Mouse (Mus musculus): Measurements from ENCODE around the gene Il27. TPM values are rescaled to one million over a fixed set of nuclear protein-coding genes. Genes with fewer than 3 reads are reported as not detected.
A peak's percentile ranks its signal among the peaks of the same experiment; 100 is the strongest.
"Not testable (repeated sequence)": the region's sequence is repeated elsewhere in the genome, so short reads cannot be mapped to it uniquely, and the experiment has no call there.

The Il27 gene
- polyA plus RNA-seq (2014; fragmentation: Nextera tagmentation; extraction: Ambion mirVana) = not detected in 2 replicates

DNA sequence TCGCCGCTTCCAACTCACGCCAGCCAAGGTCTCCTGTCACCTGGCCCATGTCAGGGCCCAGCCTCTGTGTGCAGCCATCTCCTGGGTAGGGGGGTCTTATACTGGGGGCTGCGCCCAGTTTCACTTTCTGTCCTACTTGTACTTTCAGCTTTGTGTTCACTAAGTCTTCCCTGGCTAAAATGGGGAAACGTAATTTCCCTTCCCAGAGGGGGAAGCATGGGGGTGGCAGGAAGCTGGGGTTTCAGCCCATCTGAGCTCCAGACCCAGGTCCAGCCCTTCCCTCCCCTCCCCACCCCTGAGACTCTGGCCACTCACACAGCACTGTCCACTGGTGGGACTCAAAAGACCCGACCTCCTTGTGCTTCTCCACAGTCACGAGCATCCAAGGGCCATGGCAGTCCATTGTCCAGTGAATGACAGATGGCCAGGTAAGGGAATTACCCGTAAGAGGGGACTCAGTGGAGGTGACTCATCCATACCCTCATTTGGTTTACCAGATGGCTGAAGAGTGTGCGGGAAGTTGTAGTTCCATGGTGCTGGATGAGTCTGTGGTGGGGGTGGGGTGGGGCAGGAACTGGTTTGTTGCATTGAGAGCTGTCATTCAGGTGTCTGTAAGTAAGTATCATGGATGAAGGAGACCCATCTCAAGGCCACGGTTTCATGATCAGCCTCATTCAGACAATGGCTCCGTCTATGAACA is at the start of gene Il27:
TSS of gene Il27 (minus strand) at position 80 of the 700 bp plus-strand sequence.
- no peaks in the 10 kb centered on the region for H3K9me3 ChIP-seq (ENCODE audit: control insufficient read depth, low read length)
- no peak within 1 kb of the TSS for H3K4me2 ChIP-seq (ENCODE audit: low read length)
- H3K36me3 ChIP-seq (ENCODE audit: control insufficient read depth, insufficient read depth, low read length) = no peaks in the 10 kb centered on the region
- H3K27me3 ChIP-seq (ENCODE audit: control insufficient read depth, insufficient read depth, low read length) = no peaks in the 10 kb centered on the region
- no peak within 1 kb of the TSS for H3K27ac ChIP-seq (replicated peaks; ENCODE audit: low read depth, low read length)
- 79% methylated on average over 11 of the region's 11 CpGs for WGBS
- H3K4me1 ChIP-seq (ENCODE audit: control insufficient read depth, insufficient read depth, low read length) = no peaks in the 10 kb centered on the region
- DNase-seq (no peak), ATAC-seq (ENCODE audit: low FRiP score, low TSS enrichment) (no peak)
- H3K9ac ChIP-seq (replicated peaks; ENCODE audit: low read length) = no peak within 1 kb of the TSS
- H3K4me3 ChIP-seq (replicated peaks; ENCODE audit: low read depth, low read length) = no peak within 1 kb of the TSS

DNA sequence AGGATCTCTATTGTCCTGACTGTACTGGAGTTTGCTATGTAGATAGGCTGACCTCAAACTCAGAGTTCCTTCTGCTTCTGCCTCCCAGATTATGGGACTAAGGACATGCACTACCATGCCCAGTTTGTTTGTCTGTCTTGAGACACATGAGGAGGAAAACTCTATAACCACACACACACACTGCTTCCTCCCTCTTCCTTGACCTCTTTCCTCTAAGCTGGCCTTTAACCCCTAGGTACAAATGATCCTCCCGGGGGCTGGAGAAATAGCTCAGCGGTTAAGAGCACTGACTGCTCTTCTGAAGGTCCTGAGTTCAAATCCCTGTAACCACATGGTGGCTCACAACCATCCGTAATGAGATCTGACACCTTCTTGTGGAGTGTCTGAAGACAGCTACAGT is 49.6 kb upstream of the Il27 start:
- H3K4me2 ChIP-seq (ENCODE audit: low read length) = no peak overlapping the region
- H3K27ac ChIP-seq (replicated peaks; ENCODE audit: low read depth, low read length) = no peak overlapping the region
- no peak for DNase-seq
- 82% methylated on average over 3 of the region's 3 CpGs for WGBS
- H3K4me3 ChIP-seq (replicated peaks; ENCODE audit: low read depth, low read length) = no peak overlapping the region
- no peak for ATAC-seq (ENCODE audit: low FRiP score, low TSS enrichment)
- no peak overlapping the region for H3K9ac ChIP-seq (replicated peaks; ENCODE audit: low read length)
- H3K9me3 ChIP-seq (ENCODE audit: control insufficient read depth, low read length) = no peaks in the 10 kb centered on the region
- H3K36me3 ChIP-seq (ENCODE audit: control insufficient read depth, insufficient read depth, low read length) = no peaks in the 10 kb centered on the region
- no peaks in the 10 kb centered on the region for H3K27me3 ChIP-seq (ENCODE audit: control insufficient read depth, insufficient read depth, low read length)
- H3K4me1 ChIP-seq (ENCODE audit: control insufficient read depth, insufficient read depth, low read length) = no peaks in the 10 kb centered on the region

DNA sequence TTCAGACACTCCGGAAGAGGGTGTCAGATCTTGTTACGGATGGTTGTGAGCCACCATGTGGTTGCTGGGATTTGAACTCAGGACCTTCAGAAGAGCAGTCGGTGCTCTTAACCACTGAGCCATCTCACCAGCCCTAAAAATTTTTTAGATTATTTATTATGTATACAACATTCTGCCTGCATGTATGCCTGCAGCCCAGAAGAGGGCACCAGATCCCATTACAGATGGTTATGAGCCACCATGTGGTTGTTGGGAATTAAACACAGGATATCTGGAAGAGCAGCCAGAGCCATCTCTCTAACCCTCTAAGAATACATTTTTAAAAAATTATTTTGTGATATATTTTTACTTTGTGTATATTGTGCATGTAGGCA is 48.5 kb upstream of the Il27 start:
- not testable (repeated sequence) for H3K27me3 ChIP-seq (ENCODE audit: control insufficient read depth, insufficient read depth, low read length); H3K4me3 ChIP-seq (replicated peaks; ENCODE audit: low read depth, low read length); H3K4me2 ChIP-seq (ENCODE audit: low read length); H3K9me3 ChIP-seq (ENCODE audit: control insufficient read depth, low read length); ATAC-seq (ENCODE audit: low FRiP score, low TSS enrichment); H3K36me3 ChIP-seq (ENCODE audit: control insufficient read depth, insufficient read depth, low read length); H3K9ac ChIP-seq (replicated peaks; ENCODE audit: low read length); H3K27ac ChIP-seq (replicated peaks; ENCODE audit: low read depth, low read length); H3K4me1 ChIP-seq (ENCODE audit: control insufficient read depth, insufficient read depth, low read length)
- DNase-seq = peak; percentile 67
- WGBS = 77% methylated on average over 3 of the region's 3 CpGs

DNA sequence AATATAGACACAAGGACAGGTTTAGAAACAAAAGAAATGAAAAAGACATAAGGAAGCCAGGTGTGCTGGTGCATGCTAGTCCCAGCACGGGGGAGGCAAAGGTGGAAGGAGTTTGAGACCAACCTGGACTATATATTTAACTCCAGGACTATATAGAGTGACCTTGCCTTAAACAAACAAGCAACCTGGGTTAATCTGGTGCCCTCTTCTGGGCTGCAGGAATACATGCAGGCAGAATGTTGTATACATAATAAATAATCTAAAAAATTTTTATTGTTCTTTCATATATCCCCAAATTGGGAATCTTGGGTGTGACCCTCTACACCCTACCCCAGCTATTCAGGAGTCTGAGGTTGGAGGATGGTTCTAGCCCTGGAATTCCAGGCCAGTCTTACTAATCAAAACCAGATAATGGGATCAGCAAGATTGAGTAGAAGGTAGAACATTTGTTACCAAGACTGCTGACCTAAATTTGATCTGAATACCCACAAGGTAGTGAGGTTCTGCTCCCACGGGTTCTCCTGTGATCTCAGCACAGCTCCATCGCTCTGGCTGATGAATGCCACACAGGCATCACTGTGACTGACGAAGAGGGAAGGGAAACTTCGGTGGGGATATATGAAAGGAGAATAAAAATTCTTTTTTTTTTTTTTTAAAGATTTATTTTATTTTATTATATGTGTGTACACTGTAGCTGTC is 48.0 kb upstream of the Il27 start:
- Histone ChIP-seq H3K9me3 (ENCODE audit: control insufficient read depth, low read length) (no peaks in the 10 kb centered on the region), H3K27ac (replicated peaks; ENCODE audit: low read depth, low read length) (no peak overlapping the region), H3K27me3 (ENCODE audit: control insufficient read depth, insufficient read depth, low read length) (no peaks in the 10 kb centered on the region), H3K4me1 (ENCODE audit: control insufficient read depth, insufficient read depth, low read length) (no peaks in the 10 kb centered on the region), H3K4me3 (replicated peaks; ENCODE audit: low read depth, low read length) (no peak overlapping the region), H3K4me2 (ENCODE audit: low read length) (no peak overlapping the region), H3K9ac (replicated peaks; ENCODE audit: low read length) (no peak overlapping the region), H3K36me3 (ENCODE audit: control insufficient read depth, insufficient read depth, low read length) (no peaks in the 10 kb centered on the region)
- DNase-seq (no peak), ATAC-seq (ENCODE audit: low FRiP score, low TSS enrichment) (no peak)
- WGBS = 82% methylated on average over 5 of the region's 5 CpGs

GRCm38 (mm10) chr7:126636733-126637520 is 42.2 kb upstream of the Il27 start:
- H3K4me3 ChIP-seq (replicated peaks; ENCODE audit: low read depth, low read length) = no peak overlapping the region
- no peak overlapping the region for H3K4me2 ChIP-seq (ENCODE audit: low read length)
- no peak overlapping the region for H3K27ac ChIP-seq (replicated peaks; ENCODE audit: low read depth, low read length)
- 17% methylated on average over 4 of the region's 4 CpGs for WGBS
- ATAC-seq (ENCODE audit: low FRiP score, low TSS enrichment) (no peak), DNase-seq (peak; percentile 66)
- no peaks in the 10 kb centered on the region for H3K4me1 ChIP-seq (ENCODE audit: control insufficient read depth, insufficient read depth, low read length)
- H3K36me3 ChIP-seq (ENCODE audit: control insufficient read depth, insufficient read depth, low read length) = no peaks in the 10 kb centered on the region
- no peak overlapping the region for H3K9ac ChIP-seq (replicated peaks; ENCODE audit: low read length)
- no peaks in the 10 kb centered on the region for H3K27me3 ChIP-seq (ENCODE audit: control insufficient read depth, insufficient read depth, low read length)
- H3K9me3 ChIP-seq (ENCODE audit: control insufficient read depth, low read length) = no peaks in the 10 kb centered on the region

- H3K27ac ChIP-seq (replicated peaks; ENCODE audit: low read depth, low read length) = no peak overlapping the region
Observed at GRCm38 (mm10) chr7:126635375-126635774, 40.6 kb upstream of the Il27 start.

GRCm38 (mm10) chr7:126632478-126632877 is 37.7 kb upstream of the Il27 start:
- DNase-seq = no peak
- no peak overlapping the region for H3K27ac ChIP-seq (replicated peaks; ENCODE audit: low read depth, low read length)
- H3K36me3 ChIP-seq (ENCODE audit: control insufficient read depth, insufficient read depth, low read length) = no peaks in the 10 kb centered on the region
- no peak overlapping the region for H3K4me2 ChIP-seq (ENCODE audit: low read length)
- no peaks in the 10 kb centered on the region for H3K4me1 ChIP-seq (ENCODE audit: control insufficient read depth, insufficient read depth, low read length)
- H3K9me3 ChIP-seq (ENCODE audit: control insufficient read depth, low read length) = no peaks in the 10 kb centered on the region
- H3K4me3 ChIP-seq (replicated peaks; ENCODE audit: low read depth, low read length) = no peak overlapping the region
- no peak overlapping the region for H3K9ac ChIP-seq (replicated peaks; ENCODE audit: low read length)
- WGBS = 90% methylated on average over 2 of the region's 2 CpGs
- no peak for ATAC-seq (ENCODE audit: low FRiP score, low TSS enrichment)
- H3K27me3 ChIP-seq (ENCODE audit: control insufficient read depth, insufficient read depth, low read length) = no peaks in the 10 kb centered on the region

More at GRCm38 (mm10) chr7:126635375-126635774, 40.6 kb upstream of the Il27 start:
- Histone ChIP-seq H3K4me1 (ENCODE audit: control insufficient read depth, insufficient read depth, low read length) (no peaks in the 10 kb centered on the region), H3K27me3 (ENCODE audit: control insufficient read depth, insufficient read depth, low read length) (no peaks in the 10 kb centered on the region), H3K4me3 (replicated peaks; ENCODE audit: low read depth, low read length) (no peak overlapping the region), H3K9ac (replicated peaks; ENCODE audit: low read length) (no peak overlapping the region), H3K36me3 (ENCODE audit: control insufficient read depth, insufficient read depth, low read length) (no peaks in the 10 kb centered on the region), H3K9me3 (ENCODE audit: control insufficient read depth, low read length) (no peaks in the 10 kb centered on the region), H3K4me2 (ENCODE audit: low read length) (no peak overlapping the region)
- ATAC-seq (ENCODE audit: low FRiP score, low TSS enrichment) (no peak), DNase-seq (no peak)

DNA sequence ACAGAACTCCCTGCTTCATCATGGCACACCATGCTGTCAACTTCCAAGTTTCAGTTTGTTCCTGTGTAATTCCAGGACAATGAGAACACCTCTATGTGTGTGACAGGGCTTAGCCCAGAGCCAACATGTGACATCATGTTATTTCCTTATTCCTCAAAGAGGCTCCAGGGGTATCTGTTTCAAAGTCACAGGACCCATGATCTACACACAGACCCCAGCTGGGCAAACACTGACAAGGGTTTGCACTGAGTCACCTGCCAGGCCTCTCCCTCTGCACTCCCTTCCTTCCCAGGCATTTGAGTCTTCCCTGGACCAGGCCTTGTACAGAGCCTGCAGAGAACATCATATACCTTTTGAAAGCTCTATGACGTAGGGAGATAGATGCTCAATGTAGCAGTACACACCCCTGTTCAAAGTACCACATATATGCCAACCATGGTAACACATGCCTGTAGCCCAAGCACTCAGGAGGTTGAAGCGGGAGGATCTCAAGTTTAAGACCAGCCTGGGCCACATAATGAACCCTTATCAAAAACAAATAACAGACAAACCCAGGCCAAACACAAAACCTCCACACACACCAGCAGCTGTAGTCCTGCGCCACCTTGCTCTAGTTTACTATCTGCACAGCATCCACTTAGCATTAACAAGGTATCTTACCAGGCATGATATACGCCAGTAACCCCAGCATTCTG is 36.2 kb upstream of the Il27 start, which contains the start of gene Nupr1:
TSS of gene Nupr1 (minus strand) at position 38 of the 695 bp plus-strand sequence.
- H3K9ac ChIP-seq (replicated peaks; ENCODE audit: low read length) = no peak within 1 kb of the TSS
- no peak within 1 kb of the TSS for H3K4me3 ChIP-seq (replicated peaks; ENCODE audit: low read depth, low read length)
- H3K27me3 ChIP-seq (ENCODE audit: control insufficient read depth, insufficient read depth, low read length) = no peaks in the 10 kb centered on the region
- no peaks in the 10 kb centered on the region for H3K36me3 ChIP-seq (ENCODE audit: control insufficient read depth, insufficient read depth, low read length)
- ATAC-seq (ENCODE audit: low FRiP score, low TSS enrichment) (no peak), DNase-seq (no peak)
- H3K9me3 ChIP-seq (ENCODE audit: control insufficient read depth, low read length) = no peaks in the 10 kb centered on the region
- H3K27ac ChIP-seq (replicated peaks; ENCODE audit: low read depth, low read length) = no peak within 1 kb of the TSS
- WGBS = 92% methylated on average over 4 of the region's 4 CpGs
- H3K4me1 ChIP-seq (ENCODE audit: control insufficient read depth, insufficient read depth, low read length) = no peaks in the 10 kb centered on the region
- no peak within 1 kb of the TSS for H3K4me2 ChIP-seq (ENCODE audit: low read length)
